Mouse (Mus musculus) gastrocnemius, adult 8-10 months (tissue): Measurements from ENCODE around the gene Fmnl3. TPM values are rescaled to one million over a fixed set of nuclear protein-coding genes. Genes with fewer than 3 reads are reported as not detected.
A peak's percentile ranks its signal among the peaks of the same experiment; 100 is the strongest.

ENCODE experiments used
- DNase-seq, 2 experiments: peaks; one replicate each; pipeline ENCODE4 v3.0.0; 2022; ENCODE audit warnings: low spot score in 2 of 2
- total RNA-seq, 4 experiments: library from RNA; stranded (reverse); gene quantifications; 2 replicates each; pipeline ENCODE4 v1.2.4; 2022

The Fmnl3 gene
- total RNA-seq, 4 experiments from 2014 or later = 3.3 to 5.4 (median 3.9) TPM

DNA sequence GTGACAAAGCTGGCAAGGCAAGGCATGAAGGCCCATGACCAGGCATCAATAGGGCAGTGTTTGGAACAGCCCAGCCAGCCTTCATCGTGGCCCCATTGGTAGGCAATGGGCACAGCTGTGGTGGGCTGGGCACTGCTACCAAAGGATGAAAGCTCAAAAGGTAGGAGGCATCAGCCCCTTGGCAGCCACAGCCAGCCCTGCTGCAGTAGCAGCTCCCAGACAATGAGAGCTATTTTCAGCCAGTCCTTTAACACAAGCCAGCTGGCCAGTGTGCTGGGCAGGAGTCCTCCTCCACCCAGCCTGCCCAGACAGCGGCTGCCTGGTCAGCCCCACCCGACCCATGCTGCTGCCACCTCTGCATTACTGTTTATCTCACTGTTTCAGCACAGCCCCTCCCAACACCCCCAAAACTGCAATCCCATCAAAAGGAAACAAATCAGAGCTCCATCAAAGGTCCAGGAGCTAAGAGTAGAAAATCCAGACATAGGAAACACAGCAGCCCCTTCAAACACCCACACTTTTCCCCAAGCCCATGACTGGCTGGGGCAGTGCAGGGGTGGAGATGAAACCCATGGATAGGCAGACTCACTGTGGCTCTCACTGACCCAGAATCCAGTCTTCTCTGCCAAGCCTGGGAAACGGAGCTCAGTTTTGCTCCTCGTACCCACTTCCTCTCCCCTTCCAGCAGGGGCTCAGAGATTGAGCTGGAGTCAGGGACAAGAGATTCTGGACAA lies 26.7 kb downstream of the Fmnl3 start:
- DNase-seq = peak in 1 of 2 experiments; percentile 61

DNA sequence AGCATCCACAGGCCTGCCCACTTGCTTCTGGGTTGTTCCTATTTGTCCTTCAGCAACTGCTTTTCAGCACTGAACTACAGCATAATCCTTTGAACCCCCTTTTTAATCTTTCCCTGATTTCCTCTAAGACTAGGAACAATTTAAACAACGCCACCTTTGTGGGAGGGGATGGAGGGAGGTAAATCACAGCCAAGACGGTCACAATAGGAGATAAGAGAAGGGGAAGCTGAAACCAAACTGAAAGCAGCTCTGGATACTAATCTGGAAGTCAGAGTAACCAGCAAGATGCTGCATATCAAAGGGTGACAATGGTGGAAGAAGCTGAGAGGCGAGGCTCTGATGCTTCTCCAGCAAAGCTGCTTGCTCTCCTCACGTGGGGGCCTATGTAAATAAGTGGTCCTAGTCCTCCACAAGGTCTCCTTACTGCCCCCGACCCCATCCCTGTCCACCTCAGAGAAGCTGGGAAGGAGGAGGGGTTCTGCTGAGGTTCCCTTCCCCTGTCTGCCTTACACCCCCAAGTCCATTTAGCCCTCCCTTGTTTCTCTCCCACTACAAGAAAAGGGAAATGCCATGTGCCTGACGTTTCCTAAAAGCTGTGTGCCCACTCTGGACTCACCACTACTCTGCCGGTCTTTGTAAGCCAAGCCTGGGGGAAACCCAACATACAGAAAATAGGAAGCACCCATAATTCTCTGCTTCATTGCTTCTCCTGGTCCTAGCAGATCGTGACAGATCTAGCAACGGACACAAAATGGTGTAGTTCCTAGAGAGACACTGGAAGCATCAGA lies 27.9 kb downstream of the Fmnl3 start:
- DNase-seq = no peak

DNA sequence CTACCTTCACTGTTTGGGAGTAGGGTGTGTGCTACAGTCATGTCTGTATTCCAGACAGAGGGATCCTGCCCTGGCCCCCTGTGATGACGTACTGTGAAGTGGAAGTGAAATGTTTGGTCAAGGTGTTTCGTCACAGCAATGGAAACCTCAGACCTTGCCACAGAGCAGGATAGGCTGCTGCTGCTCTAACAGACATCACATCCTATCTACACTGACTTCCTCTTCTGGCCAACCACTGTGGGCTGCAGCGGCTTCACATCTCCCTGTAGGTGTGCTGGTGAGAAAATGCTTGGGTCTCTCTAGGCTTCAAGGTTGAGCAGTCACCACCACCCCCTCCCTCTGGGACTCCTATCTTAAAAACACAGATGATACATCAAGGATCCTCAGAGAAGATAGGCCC lies 29.2 kb downstream of the Fmnl3 start:
- no peak for DNase-seq

DNA sequence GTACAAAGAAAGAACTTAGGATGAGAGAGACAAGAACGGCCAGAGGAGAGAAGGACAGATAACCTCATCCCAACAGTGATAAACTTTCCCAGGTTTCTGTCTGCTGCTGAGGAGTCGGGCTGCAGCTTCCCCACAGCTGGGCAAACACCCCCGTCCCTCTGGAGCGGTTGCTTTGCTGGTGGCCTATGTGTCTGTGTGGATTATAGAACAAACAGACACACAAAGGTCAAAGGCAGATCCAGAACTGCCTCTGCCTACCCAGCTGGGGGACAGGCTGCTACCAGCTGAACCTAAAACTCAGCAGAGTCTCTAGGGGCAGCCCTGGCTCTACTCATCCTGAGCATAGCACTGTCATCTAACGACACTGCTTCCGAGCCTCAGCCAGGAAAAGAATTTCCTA lies 30.6 kb downstream of the Fmnl3 start:
- no peak for DNase-seq

DNA sequence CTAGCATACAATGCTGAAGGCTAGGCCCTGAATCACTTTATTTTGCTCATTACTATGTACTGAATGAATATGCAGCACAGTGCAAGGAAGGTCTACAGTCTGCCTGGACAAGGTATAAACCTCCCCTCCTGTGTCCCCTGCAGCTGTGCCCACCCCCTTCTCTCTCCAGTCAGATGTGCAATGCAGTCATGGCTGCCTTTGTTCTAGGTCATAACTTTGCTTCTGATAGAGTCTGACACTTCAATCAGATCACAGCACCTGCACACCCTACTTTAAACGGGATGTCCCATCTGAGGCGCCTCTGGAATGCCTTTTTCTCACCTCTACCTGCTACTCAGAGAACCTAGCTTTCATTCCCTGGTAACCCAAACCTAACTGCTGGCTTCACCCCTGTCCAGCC lies 31.4 kb downstream of the Fmnl3 start:
- no peak for DNase-seq

DNA sequence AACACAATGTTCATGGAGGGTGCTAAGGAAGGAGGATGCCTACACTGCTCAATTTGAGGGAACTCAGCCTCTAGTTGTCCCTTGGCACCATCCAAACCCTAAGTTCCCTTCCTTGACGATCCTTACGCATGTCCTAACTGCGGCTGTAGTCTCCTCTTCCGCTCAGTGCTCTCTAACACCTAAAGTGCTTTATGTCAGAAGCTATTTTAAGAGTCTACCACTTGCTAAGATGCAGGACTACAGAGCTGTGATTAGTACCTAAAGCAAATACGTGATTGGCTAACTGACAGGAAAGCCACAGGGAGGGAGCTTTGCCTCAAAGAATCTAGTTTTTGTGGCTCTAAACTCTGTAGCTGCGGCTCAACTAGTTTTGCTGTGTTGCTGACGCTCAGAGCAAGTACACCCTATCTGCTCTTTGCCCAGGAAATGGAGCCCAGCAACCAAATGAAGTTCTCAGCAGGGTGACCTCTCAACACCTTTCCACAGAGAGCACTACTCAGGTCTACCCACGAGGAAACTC lies 34.4 kb downstream of the Fmnl3 start:
- no peak for DNase-seq

DNA sequence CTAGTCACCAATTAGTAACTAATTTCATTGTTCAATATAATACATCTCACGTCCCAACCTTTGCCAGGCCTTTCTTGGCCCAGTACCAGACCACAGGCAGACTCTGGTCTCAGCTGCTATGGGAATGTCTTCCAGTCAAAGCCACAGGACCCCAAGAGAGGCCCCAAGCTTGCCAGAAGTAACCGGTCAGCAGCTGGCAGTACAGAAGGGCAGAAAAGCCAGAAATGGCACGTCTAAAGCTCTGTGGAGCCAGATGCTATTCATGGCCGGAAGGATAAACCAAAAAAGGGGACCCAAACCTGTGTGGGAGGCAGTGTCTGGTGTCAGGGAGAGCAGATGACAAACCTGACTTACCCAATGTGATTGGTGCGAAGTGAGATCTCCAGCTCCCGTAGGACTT lies 35.8 kb downstream of the Fmnl3 start:
- no peak for DNase-seq

DNA sequence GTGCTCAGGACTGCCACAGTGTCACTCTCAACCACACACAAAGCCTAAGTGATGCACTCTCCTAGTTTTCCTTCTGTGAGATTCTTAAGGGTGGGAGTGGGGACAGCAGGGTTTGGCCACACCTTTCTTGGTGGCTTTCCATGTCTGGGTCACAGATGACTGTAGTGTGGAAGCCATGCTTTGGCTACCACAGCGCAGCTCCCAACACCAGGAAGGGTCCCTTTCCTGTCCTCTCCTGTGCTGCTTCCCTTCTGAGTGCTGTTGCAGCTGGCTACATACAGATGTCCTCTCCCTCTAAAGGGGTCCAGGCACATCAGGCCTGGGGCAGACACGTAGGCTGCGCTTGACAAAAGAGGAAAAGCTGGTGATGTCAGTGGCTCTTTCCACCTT lies 36.6 kb downstream of the Fmnl3 start:
- no peak for DNase-seq

DNA sequence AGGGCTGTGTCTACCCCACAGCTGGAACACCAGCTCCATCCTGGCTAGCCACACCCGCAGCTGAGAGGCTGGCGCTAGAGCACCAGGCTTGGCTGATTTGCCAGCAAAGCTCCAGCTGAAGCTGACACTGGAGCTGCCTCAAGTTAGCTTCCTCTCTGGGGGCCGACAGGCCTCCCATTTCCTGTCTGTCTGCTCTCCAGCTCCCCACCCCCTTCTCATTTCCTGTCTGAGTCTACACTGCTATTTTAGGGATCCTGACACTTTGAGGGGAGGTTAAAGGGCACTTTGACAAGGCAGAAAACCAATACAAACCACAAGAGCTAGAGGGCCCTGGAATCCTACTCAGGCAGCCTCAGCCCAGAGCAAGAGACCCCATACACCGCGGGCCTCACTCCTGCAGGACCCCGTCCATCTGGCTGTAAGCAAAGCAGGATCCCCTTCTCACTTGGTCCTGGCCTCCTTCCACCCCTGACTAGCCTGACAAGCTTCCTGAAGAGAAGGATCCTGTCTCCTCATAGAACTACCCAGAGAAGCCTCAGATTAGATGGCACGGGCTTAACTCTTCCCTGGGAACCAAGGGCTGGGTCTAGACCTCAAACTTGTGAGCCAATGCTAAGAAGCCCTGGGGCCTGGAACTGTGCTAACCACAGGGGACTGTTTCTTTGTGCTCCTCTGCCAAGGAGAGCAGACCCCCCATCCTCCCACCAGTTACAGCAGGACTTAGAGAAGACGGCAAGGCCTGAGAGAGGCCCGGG lies 37.2 kb downstream of the Fmnl3 start:
- peak; percentile 77 to 82 for DNase-seq

DNA sequence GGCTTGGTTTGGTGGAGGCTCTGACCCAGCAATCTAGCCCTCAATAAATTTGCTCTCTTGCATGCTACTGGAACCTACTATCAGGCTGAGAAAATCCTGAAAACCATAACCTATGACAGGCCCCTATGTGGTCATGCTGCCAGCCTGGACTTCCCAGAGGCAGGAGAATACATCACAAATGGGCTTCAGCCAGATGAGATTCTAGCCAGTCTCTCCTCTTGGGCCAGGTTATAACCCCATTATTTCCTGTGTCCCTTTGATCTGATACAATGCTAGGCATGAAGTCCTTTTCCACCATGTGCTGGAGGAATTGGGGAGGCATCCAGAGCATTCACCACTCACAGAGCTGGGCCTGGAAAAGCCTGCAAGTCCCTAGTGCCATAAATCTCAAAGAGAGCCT lies 38.2 kb downstream of the Fmnl3 start:
- no peak for DNase-seq

DNA sequence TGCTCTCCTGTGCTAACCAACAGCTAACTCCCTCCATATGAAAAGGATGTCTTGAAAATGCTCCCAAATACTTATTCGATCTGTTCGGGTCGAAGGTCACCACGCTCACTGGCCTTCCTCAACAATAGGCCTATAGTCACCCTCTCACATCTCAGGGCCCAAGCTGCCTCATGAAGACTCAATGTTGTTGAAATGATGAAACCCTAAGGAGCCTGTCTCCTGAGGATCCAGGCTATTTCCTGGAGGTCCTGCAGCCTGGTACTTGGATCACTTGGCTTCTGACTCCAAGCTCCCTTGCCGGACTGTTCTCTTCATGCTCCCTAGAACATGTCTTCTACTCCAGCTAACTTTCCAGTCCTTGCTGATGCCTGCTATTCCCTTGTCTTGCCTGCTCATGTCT lies 38.9 kb downstream of the Fmnl3 start:
- DNase-seq = no peak

DNA sequence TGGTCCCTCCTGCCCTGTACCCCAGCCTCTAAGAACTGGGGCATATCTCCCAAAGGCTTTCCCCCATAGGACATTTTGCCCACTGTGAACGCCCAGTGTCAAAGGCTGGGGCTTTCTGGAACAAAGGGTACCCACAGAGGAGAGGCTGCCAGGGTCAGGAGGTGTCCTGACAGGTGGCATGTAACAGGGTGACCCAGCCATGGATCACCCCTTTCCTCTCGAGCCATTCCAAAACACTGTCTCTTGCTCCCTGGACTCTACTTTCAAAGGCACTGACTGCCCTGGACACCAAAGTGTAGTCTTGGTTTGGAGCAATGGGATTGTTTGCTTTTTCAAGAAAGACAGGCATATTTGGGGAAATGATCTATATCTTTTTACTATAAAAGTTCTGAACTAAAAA lies 40.0 kb downstream of the Fmnl3 start:
- DNase-seq = no peak

DNA sequence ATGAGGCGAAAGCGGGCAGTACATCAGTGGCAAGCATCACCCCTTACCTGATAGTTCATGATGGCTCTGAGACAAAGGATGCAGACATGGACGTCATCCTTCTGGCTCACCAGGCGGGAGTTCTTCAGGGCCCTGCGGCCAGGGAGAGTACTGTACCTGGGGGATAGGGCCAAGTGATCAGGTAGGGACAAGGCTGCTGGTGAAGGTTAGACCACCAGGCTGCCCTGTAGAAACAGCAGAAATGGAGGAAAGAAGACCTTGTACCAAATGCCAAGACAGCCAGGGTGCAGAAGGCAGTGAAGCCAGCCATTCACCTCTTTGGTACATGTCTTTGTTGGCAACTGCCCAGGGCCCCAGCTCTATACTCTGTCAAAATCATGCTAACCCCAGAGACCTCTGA lies 42.3 kb downstream of the Fmnl3 start:
- DNase-seq = no peak

DNA sequence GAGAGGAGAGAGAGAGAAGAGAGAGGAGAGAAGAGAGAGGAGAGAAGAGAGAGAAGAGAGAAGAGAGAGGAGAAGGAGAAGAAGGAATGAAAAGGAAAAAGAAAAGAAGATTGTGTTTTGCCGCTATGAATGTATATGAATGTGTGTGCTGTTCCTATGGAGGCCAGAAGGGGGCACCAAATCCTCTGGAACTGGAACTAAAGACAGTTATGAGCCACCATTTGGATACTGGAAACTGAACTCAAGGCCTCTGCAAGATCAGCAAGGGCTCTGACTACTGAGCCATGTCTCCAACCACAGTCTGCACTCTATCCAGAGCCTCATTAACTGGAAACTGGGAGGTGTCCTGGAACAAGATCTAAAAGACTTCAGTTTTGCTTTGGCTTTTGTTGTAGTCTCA lies 43.3 kb downstream of the Fmnl3 start:
- no peak for DNase-seq

DNA sequence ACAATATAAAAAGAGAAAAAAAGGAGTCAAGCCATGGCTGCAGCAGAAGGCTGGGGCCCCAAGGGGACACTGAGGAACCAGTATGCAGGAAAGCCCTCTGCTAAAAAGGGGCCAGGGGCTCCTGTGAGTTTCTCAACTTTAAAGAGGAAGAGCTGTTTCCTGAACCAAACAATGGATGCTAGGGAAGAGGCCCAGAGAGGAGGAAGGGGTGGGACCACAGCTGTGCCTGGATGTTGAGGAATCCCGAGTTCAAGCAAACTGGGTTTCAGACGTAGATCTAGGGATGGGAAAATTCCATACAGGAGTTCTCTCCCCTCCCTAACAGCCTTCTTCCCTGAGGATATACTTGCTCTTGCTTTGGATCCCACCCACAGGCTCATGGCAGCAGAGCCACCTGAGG lies 43.9 kb downstream of the Fmnl3 start:
- DNase-seq = no peak

DNA sequence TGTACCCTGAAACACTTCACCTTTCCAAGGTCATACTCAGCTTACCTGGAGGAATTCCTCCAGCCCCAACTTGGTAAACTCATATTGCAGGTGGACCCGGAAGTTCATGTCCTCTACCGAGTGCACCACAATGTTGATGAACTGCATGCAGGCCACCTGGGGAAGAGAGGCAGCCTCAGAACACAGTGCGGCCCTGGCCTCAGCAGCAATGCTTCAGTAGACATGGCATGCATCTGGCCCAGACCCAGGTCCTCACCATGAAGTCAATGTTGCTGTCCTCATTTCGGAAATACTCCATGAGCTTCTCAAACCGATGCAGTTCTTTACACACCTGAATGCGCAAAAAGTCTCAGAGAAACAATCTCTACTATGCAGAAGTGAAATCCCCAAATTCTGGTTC lies 44.7 kb downstream of the Fmnl3 start:
- DNase-seq = no peak

DNA sequence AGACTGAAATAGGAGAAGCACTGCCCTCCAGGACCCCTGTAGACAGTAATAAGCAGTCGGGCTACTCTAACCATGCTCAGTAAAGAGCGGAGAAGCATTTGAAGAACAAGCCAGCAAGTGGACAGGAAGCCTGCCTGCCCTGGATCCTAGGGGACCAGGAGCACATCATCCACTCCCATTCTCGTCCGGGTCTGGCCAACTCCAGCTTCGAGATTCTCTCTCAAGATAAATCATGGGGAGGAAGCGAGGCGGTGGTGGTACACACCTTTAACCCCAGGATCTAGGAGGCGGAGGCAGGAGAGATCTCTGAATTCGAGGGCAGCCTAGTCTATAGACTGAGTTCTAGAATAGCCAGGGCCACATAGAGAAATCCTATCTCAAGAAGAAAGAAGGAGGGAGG lies 46.1 kb downstream of the Fmnl3 start:
- DNase-seq = no peak

DNA sequence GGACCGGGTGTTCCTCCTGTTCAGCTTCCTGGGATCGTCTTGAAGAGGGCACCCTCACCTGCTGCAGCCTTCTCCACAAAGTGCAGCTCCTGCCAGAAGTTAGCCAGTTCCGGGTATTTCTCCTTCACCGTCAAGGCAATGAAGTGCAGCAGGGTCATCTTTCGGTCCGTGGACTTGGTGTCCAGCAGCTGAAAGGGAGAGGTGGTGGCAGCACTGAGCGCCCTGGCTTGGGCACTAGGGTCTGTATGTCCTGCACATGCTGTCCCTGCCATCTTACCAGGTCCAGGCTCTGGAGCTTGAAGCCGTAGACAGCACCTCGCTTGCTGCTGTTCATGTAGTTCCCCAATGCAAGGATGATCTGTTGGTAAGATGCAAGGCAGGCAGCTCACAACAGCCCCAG lies 49.3 kb downstream of the Fmnl3 start:
- DNase-seq = no peak

DNA sequence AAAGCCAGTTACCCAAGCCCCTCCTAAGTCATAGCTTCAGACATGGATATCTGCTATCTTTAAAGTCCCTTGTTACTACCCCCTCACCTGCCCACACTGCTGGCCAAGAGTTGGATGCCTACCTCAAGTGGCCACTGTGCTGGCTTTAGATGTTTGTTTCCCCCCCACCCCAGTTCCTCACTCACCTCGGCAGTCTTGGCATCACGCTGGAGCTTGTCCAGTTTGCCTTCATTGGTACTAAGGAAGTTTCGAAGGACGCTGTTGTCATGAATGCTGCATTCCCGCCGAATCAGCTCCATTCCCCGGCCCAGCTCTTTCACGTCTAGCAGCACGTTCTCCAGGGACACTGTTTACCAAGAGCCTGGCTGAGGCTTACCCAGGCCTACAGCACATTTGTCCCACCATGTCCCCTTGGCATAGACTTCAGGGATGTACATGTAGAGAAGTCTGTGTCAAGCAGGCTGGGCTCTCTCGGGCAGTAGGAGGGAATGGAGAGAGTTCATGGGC lies 50.1 kb downstream of the Fmnl3 start:
- no peak for DNase-seq

DNA sequence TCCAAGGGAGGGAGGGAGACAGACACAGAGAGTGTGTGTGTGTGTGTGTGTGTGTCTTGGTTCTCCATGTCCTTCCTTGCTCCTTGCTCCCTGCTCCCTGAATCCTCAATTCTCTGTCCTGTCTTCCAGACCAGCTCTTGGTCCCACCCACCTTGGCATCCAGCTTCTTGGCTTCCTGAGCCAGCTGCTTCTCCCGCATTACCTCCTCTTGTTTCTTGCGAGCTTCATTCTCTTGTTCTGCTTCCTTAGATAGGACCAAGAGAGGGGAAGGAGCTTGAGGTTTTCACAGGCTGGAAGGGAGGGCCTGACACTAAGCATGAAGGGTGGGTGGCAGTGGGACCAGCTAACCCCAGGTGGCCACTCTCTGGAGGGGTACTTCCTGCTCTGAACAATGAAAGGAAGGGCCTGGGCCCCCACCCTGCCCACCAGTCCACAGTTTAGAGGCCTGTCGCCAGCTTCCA lies 50.8 kb downstream of the Fmnl3 start:
- DNase-seq = no peak

DNA sequence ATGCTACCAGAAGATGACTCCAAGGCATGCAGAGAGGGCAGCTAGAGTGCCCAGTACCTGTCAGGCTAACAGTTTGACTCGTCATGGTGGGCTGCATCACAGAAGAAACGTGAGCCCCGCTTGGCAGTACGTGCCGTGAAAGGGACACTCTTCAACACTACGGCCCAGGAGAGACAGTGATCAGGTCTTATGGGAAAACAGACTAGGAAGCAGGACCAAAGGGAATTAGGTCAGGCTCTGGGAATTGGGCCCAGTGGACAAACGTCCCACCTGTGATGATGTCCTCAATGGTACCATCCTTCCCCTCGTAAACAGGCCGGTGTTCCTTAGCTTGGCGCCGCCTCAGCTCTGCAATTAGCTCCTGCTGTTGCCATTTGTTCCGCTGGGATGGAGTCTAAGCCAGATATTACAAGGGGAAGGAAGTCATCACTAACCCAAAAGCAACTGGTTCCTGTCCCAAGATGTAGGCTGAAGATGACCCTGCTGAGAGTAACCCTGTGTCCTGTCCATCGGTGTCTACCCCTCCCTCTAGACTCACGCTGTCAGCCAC lies 51.3 kb downstream of the Fmnl3 start:
- no peak for DNase-seq

DNA sequence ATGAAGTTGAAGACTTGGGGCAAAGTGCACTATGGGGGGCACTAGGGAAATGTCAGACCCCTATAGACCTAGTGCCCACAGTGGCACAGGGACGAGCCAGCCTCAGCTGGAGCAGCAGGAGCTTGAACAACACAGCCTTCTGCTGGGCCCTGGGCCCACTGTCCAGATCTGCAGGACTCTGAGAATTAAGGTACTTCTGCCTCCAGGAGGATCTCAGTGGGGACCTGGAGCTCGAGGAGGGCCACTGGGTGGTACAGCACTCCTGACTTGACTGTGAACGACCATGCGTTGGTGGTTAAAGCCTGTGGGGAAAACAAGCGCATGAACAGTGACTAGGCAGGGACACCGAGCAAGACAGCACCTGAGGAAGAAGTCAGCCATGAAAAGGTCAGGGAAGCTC lies 52.2 kb downstream of the Fmnl3 start:
- no peak for DNase-seq
